Mouse (Mus musculus): ENCODE measurements at regions not wholly inside any gene's neighbourhood (a gene's known extent, or its start where the extent isn't known, plus 50 kb on each side); places are given as distances from the start of the nearest gene placed in this dataset.

DNA sequence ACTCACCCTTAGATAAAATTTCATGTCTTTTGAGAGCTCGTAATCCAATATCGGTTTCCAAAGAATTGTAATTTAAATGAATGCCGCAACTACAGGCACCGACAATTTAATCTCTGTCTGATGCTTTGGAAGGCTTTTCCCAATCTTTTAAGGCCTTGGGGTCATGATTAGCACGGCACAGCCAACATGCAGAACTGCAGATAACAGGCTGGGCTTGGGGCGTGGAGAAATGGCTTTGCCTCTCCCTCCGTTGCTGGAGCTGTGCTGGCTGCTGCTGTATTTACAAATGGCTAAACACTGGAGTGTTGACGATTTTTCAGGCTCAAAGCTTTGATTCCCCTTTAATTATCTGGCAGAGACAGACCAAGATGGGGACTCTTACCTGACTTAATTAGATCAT is 101.3 kb upstream of the Mphosph6 start:
- Histone ChIP-seq H3ac (ENCODE audit: control insufficient read depth, insufficient read length) (no peak overlapping the region), H3K36me3 (ENCODE audit: control insufficient read depth, insufficient read depth) (no peaks in the 10 kb centered on the region), H3K79me2 (ENCODE audit: control insufficient read depth, insufficient read depth) (no peaks in the 10 kb centered on the region), H3K27me3 (ENCODE audit: control insufficient read depth, insufficient read depth, insufficient read length) (peaks cover 5% of the 10 kb centered on the region), H3K4me2 (ENCODE audit: low read depth) (no peak overlapping the region), H3K4me3 (no peak overlapping the region)
- TF ChIP-seq POLR2AphosphoS2 (IDR thresholded peaks at IDR 0.05; ENCODE audit: insufficient read length, low read depth) (no peak), E2F4 (IDR thresholded peaks at IDR 0.05; ENCODE audit: insufficient read depth) (no peak), MAX (IDR thresholded peaks at IDR 0.05; ENCODE audit: low read depth) (no peak), MYOD1 (IDR thresholded peaks at IDR 0.05; ENCODE audit: control insufficient read depth in 1 of 3, insufficient read length in 2 of 3, low read depth in 2 of 3) (no peak), MYOG (IDR thresholded peaks at IDR 0.05; ENCODE audit: control insufficient read depth in 1 of 3, insufficient read depth in 1 of 3, insufficient read length in 2 of 3, low read depth in 2 of 3) (no peak), TCF3 (IDR thresholded peaks at IDR 0.05; ENCODE audit: insufficient read length, low read depth) (no peak)

DNA sequence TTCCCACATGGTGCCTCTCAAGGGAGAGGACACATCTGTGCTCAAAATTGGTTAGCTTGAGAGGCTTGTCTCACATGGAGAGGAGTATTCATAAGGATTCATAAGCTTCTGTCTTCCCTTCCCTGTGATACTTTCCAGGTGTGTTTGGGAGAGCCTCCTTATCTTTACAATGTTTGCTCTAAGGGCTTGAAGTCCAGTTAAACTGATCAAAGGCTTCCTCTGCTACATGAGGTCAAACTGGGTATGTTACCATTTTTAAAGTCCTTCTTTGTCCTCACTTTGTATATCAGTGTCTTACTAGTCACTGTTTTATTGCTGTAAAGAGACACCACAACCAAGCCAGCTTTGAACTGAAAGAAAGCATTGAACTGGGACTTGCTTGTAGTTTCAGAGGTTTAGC is 98.1 kb upstream of the Mphosph6 start:
- TF ChIP-seq E2F4 (IDR thresholded peaks at IDR 0.05; ENCODE audit: insufficient read depth) (no peak), MYOG (IDR thresholded peaks at IDR 0.05; ENCODE audit: control insufficient read depth in 1 of 3, insufficient read depth in 1 of 3, insufficient read length in 2 of 3, low read depth in 2 of 3) (no peak), CEBPB (IDR thresholded peaks at IDR 0.05; ENCODE audit: insufficient read depth, poor library complexity, severe bottlenecking) (no peak), TCF3 (IDR thresholded peaks at IDR 0.05; ENCODE audit: insufficient read length, low read depth) (no peak), POLR2A (IDR thresholded peaks at IDR 0.05; ENCODE audit: insufficient read length, low read depth) (no peak), MAX (IDR thresholded peaks at IDR 0.05; ENCODE audit: low read depth) (no peak), POLR2AphosphoS2 (IDR thresholded peaks at IDR 0.05; ENCODE audit: insufficient read length, low read depth) (no peak), USF1 (IDR thresholded peaks at IDR 0.05; ENCODE audit: low read depth) (no peak), REST (IDR thresholded peaks at IDR 0.05; ENCODE audit: insufficient read depth, insufficient read length) (no peak), MYOD1 (IDR thresholded peaks at IDR 0.05; ENCODE audit: control insufficient read depth in 1 of 3, insufficient read length in 2 of 3, low read depth in 2 of 3) (no peak), TCF12 (IDR thresholded peaks at IDR 0.05; ENCODE audit: insufficient read depth, poor library complexity, severe bottlenecking) (no peak), SRF (IDR thresholded peaks at IDR 0.05; ENCODE audit: control insufficient read depth, insufficient read length, low read depth) (no peak)
- no peak overlapping the region for H3ac ChIP-seq (ENCODE audit: control insufficient read depth, insufficient read length)

DNA sequence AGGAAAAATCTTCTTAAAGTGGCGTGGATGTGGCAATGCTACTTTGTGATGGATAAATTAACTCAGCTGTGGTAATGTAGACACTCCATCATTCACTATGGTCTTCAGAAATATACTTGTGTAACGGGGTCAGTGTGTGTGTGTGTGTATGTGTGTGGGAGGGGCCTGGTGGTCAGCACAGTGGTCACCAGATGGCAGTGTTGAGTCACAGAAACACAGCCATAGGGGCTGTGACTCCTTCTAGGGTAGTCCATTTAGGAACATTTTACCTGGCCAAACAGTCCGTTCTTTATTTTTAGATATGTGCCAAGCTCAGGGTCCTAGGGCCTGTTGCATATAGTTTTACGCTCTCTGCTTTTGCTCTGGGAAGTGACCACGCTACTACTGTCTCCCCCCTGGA is 96.3 kb upstream of the Mphosph6 start:
- no peak overlapping the region for H3K4me3 ChIP-seq
- no peak overlapping the region for H3K4me2 ChIP-seq (ENCODE audit: low read depth)
- TF ChIP-seq POLR2A (IDR thresholded peaks at IDR 0.05; ENCODE audit: insufficient read length, low read depth) (no peak), MAX (IDR thresholded peaks at IDR 0.05; ENCODE audit: low read depth) (no peak), POLR2AphosphoS2 (IDR thresholded peaks at IDR 0.05; ENCODE audit: insufficient read length, low read depth) (no peak), E2F4 (IDR thresholded peaks at IDR 0.05; ENCODE audit: insufficient read depth) (no peak)
- no peaks in the 10 kb centered on the region for H3K27me3 ChIP-seq (ENCODE audit: control insufficient read depth, insufficient read depth, insufficient read length)
- H3ac ChIP-seq (ENCODE audit: control insufficient read depth, insufficient read length) = no peak overlapping the region
- no peaks in the 10 kb centered on the region for H3K36me3 ChIP-seq (ENCODE audit: control insufficient read depth, insufficient read depth)
- no peaks in the 10 kb centered on the region for H3K79me2 ChIP-seq (ENCODE audit: control insufficient read depth, insufficient read depth)

More for the DNA sequence above, 98.1 kb upstream of the Mphosph6 start:
- Histone ChIP-seq H3K36me3 (ENCODE audit: control insufficient read depth, insufficient read depth) (no peaks in the 10 kb centered on the region), H3K4me3 (no peak overlapping the region), H3K27me3 (ENCODE audit: control insufficient read depth, insufficient read depth, insufficient read length) (no peaks in the 10 kb centered on the region), H3K4me2 (ENCODE audit: low read depth) (no peak overlapping the region), H3K79me2 (ENCODE audit: control insufficient read depth, insufficient read depth) (no peaks in the 10 kb centered on the region)

DNA sequence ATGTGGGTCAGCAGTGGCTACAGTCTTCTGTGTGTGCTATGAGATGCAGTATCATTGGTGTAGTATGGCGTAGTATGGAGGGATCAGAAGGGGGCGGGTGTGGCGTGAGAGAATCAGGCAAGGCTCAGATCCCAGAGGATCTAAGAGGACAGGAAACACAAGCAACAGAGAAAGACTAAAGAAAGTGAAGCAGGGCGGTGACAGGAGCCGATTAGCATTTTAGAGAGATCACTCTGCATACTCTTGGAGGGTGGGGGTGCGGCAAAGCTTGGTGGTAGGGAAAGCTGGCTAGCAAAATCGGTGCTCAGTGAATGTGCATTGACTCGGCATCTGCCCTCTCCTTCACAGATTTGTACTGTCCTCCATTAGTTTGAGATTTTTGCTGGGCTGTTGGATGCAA is 93.1 kb upstream of the Mphosph6 start:
- no peak overlapping the region for H3K4me2 ChIP-seq (ENCODE audit: low read depth)
- H3K27me3 ChIP-seq (ENCODE audit: control insufficient read depth, insufficient read depth, insufficient read length) = no peaks in the 10 kb centered on the region
- no peak overlapping the region for H3ac ChIP-seq (ENCODE audit: control insufficient read depth, insufficient read length)
- TF ChIP-seq TCF12 (IDR thresholded peaks at IDR 0.05; ENCODE audit: insufficient read depth, poor library complexity, severe bottlenecking) (no peak), CEBPB (IDR thresholded peaks at IDR 0.05; ENCODE audit: insufficient read depth, poor library complexity, severe bottlenecking) (no peak), USF1 (IDR thresholded peaks at IDR 0.05; ENCODE audit: low read depth) (no peak), MAX (IDR thresholded peaks at IDR 0.05; ENCODE audit: low read depth) (no peak), POLR2AphosphoS2 (IDR thresholded peaks at IDR 0.05; ENCODE audit: insufficient read length, low read depth) (no peak), MYOG (IDR thresholded peaks at IDR 0.05; ENCODE audit: control insufficient read depth in 1 of 3, insufficient read depth in 1 of 3, insufficient read length in 2 of 3, low read depth in 2 of 3) (no peak), E2F4 (IDR thresholded peaks at IDR 0.05; ENCODE audit: insufficient read depth) (no peak), TCF3 (IDR thresholded peaks at IDR 0.05; ENCODE audit: insufficient read length, low read depth) (no peak), POLR2A (IDR thresholded peaks at IDR 0.05; ENCODE audit: insufficient read length, low read depth) (no peak), SRF (IDR thresholded peaks at IDR 0.05; ENCODE audit: control insufficient read depth, insufficient read length, low read depth) (no peak), MYOD1 (IDR thresholded peaks at IDR 0.05; ENCODE audit: control insufficient read depth in 1 of 3, insufficient read length in 2 of 3, low read depth in 2 of 3) (no peak)
- H3K4me3 ChIP-seq = no peak overlapping the region
- H3K79me2 ChIP-seq (ENCODE audit: control insufficient read depth, insufficient read depth) = no peaks in the 10 kb centered on the region
- H3K36me3 ChIP-seq (ENCODE audit: control insufficient read depth, insufficient read depth) = no peaks in the 10 kb centered on the region

DNA sequence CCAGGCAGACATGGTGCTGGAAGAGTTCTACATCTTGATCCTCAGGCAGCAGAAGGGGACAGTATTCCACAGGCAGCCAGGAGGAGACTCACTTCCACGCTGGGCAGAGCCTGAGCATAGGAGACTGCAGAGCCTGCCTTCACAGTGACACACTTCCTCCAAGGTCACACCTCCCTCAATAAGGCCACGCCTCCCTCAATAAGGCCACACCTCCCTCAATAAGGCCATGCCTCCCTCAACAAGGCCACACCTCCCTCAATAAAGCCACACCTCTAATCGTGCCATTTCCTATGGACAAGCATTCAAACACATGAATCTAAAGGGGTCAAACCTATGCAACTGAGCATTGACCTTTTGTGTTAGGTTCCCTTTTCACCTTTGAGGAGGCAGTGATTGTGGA is 88.5 kb upstream of the Mphosph6 start:
- H3ac ChIP-seq (ENCODE audit: control insufficient read depth, insufficient read length) = no peak overlapping the region
- no peak overlapping the region for H3K4me3 ChIP-seq
- TF ChIP-seq MYOD1 (IDR thresholded peaks at IDR 0.05; ENCODE audit: control insufficient read depth in 1 of 3, insufficient read length in 2 of 3, low read depth in 2 of 3) (no peak), USF1 (IDR thresholded peaks at IDR 0.05; ENCODE audit: low read depth) (no peak), POLR2AphosphoS2 (IDR thresholded peaks at IDR 0.05; ENCODE audit: insufficient read length, low read depth) (no peak), POLR2A (IDR thresholded peaks at IDR 0.05; ENCODE audit: insufficient read length, low read depth) (no peak), TCF3 (IDR thresholded peaks at IDR 0.05; ENCODE audit: insufficient read length, low read depth) (no peak)
- no peaks in the 10 kb centered on the region for H3K36me3 ChIP-seq (ENCODE audit: control insufficient read depth, insufficient read depth)
- H3K79me2 ChIP-seq (ENCODE audit: control insufficient read depth, insufficient read depth) = no peaks in the 10 kb centered on the region
- no peaks in the 10 kb centered on the region for H3K27me3 ChIP-seq (ENCODE audit: control insufficient read depth, insufficient read depth, insufficient read length)
- no peak overlapping the region for H3K4me2 ChIP-seq (ENCODE audit: low read depth)

All from myocyte (in vitro differentiated cells).